Mouse (Mus musculus): ENCODE data around the gene Ttc28. TPM values are rescaled to one million over a fixed set of nuclear protein-coding genes. Genes with fewer than 3 reads are reported as not detected.

The Ttc28 gene
- total and polyA plus RNA-seq, 2 experiments: 0.81 to 0.83 TPM

DNA sequence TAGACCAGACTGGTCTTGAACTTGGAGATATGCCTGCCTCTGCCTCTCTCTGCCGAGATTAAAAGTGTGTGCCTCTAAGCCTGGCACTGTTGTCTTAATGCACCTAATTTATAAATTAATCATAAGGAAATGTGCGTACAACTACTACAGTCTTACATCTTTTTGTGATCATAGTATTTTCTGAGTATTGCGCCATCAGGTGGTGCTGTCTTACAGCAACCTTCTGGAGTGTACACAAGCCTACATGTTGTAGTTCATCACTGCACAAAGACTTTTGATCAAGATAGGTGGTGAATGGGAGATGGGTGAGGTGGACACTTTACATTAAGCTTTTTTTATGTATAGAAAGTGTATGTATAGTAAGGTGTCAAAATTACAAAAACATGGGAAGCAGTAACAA, 45.0 kb downstream of the Ttc28 start:
- Histone ChIP-seq H3K27me3 (ENCODE audit: control insufficient read depth, insufficient read depth, low read length) (no peaks in the 10 kb centered on the region), H3K9ac (ENCODE audit: low read depth, low read length) (no peak overlapping the region), H3K27ac (replicated peaks; ENCODE audit: insufficient read depth, low read depth, low read length) (no peak overlapping the region), H3K4me3 (ENCODE audit: insufficient read depth, low read depth, low read length) (no peak overlapping the region), H3K79me2 (ENCODE audit: control insufficient read depth, insufficient read depth, low read length) (no peaks in the 10 kb centered on the region), H3K36me3 (ENCODE audit: control insufficient read depth, insufficient read depth, low read length) (no peaks in the 10 kb centered on the region), H3K4me1 (ENCODE audit: control insufficient read depth, insufficient read depth, low read length) (no peaks in the 10 kb centered on the region)
- DNase-seq (ENCODE audit: extremely low read depth, low read depth, low spot score): no peak
- WGBS: 88% methylated on average over 3 of the region's 3 CpGs
- TF ChIP-seq CTCF (IDR thresholded peaks at IDR 0.05; ENCODE audit: low read depth, low read length) (no peak), POLR2A (IDR thresholded peaks at IDR 0.05; ENCODE audit: extremely low read depth, insufficient read depth, low read length) (no peak)

GRCm38 (mm10) chr5:110925804-110926203, 46.2 kb downstream of the Ttc28 start:
- no peak for DNase-seq (ENCODE audit: extremely low read depth, low read depth, low spot score)
- Histone ChIP-seq H3K36me3 (ENCODE audit: control insufficient read depth, insufficient read depth, low read length) (no peaks in the 10 kb centered on the region), H3K4me1 (ENCODE audit: control insufficient read depth, insufficient read depth, low read length) (no peaks in the 10 kb centered on the region), H3K27ac (replicated peaks; ENCODE audit: insufficient read depth, low read depth, low read length) (no peak overlapping the region), H3K4me3 (ENCODE audit: insufficient read depth, low read depth, low read length) (no peak overlapping the region), H3K79me2 (ENCODE audit: control insufficient read depth, insufficient read depth, low read length) (no peaks in the 10 kb centered on the region), H3K27me3 (ENCODE audit: control insufficient read depth, insufficient read depth, low read length) (no peaks in the 10 kb centered on the region), H3K9ac (ENCODE audit: low read depth, low read length) (no peak overlapping the region)
- TF ChIP-seq CTCF (IDR thresholded peaks at IDR 0.05; ENCODE audit: low read depth, low read length) (no peak), POLR2A (IDR thresholded peaks at IDR 0.05; ENCODE audit: extremely low read depth, insufficient read depth, low read length) (no peak)
- 88% methylated on average over 5 of the region's 5 CpGs for WGBS

DNA sequence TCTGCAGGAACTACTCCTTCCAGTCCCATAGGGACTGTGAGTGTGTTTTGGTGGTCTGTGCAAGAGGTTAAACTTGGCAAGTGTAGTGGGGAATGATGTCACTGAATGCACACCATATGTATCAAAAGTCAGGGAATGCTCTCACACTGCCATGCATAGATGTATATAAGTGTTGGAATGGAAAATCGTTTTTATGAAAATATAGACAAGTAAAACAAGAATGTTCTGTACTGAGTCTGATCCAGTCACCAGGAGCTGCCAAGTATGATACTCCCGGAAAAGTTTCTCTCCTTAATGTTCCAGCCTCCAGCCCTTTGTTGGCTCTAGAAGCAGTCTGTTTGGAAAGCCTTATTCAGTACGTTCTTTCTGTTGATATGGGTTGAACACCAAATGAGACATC, 48.7 kb downstream of the Ttc28 start:
- Histone ChIP-seq H3K4me1 (ENCODE audit: control insufficient read depth, insufficient read depth, low read length) (no peaks in the 10 kb centered on the region), H3K79me2 (ENCODE audit: control insufficient read depth, insufficient read depth, low read length) (no peaks in the 10 kb centered on the region), H3K4me3 (ENCODE audit: insufficient read depth, low read depth, low read length) (no peak overlapping the region), H3K36me3 (ENCODE audit: control insufficient read depth, insufficient read depth, low read length) (no peaks in the 10 kb centered on the region), H3K27me3 (ENCODE audit: control insufficient read depth, insufficient read depth, low read length) (no peaks in the 10 kb centered on the region), H3K27ac (replicated peaks; ENCODE audit: insufficient read depth, low read depth, low read length) (no peak overlapping the region), H3K9ac (ENCODE audit: low read depth, low read length) (no peak overlapping the region)
- TF ChIP-seq CTCF (IDR thresholded peaks at IDR 0.05; ENCODE audit: low read depth, low read length) (no peak), POLR2A (IDR thresholded peaks at IDR 0.05; ENCODE audit: extremely low read depth, insufficient read depth, low read length) (no peak)
- WGBS: 69% methylated on average over 3 of the region's 3 CpGs
- no peak for DNase-seq (ENCODE audit: extremely low read depth, low read depth, low spot score)

- 88% methylated on average over 4 of the region's 4 CpGs for WGBS
- H3K9ac ChIP-seq (ENCODE audit: low read depth, low read length): no peak overlapping the region
- no peak overlapping the region for H3K4me3 ChIP-seq (ENCODE audit: insufficient read depth, low read depth, low read length)
- H3K27me3 ChIP-seq (ENCODE audit: control insufficient read depth, insufficient read depth, low read length): no peaks in the 10 kb centered on the region
- H3K27ac ChIP-seq (replicated peaks; ENCODE audit: insufficient read depth, low read depth, low read length): no peak overlapping the region
- no peaks in the 10 kb centered on the region for H3K4me1 ChIP-seq (ENCODE audit: control insufficient read depth, insufficient read depth, low read length)
- no peaks in the 10 kb centered on the region for H3K36me3 ChIP-seq (ENCODE audit: control insufficient read depth, insufficient read depth, low read length)
- DNase-seq (ENCODE audit: extremely low read depth, low read depth, low spot score): no peak
- TF ChIP-seq POLR2A (IDR thresholded peaks at IDR 0.05; ENCODE audit: extremely low read depth, insufficient read depth, low read length): no peak
- TF ChIP-seq CTCF (IDR thresholded peaks at IDR 0.05; ENCODE audit: low read depth, low read length): no peak
- no peaks in the 10 kb centered on the region for H3K79me2 ChIP-seq (ENCODE audit: control insufficient read depth, insufficient read depth, low read length)
Observed at GRCm38 (mm10) chr5:110929306-110929705, 49.7 kb downstream of the Ttc28 start.

- Histone ChIP-seq H3K79me2 (ENCODE audit: control insufficient read depth, insufficient read depth, low read length) (no peaks in the 10 kb centered on the region), H3K36me3 (ENCODE audit: control insufficient read depth, insufficient read depth, low read length) (no peaks in the 10 kb centered on the region), H3K27me3 (ENCODE audit: control insufficient read depth, insufficient read depth, low read length) (no peaks in the 10 kb centered on the region), H3K27ac (replicated peaks; ENCODE audit: insufficient read depth, low read depth, low read length) (no peak overlapping the region), H3K4me1 (ENCODE audit: control insufficient read depth, insufficient read depth, low read length) (no peaks in the 10 kb centered on the region), H3K4me3 (ENCODE audit: insufficient read depth, low read depth, low read length) (no peak overlapping the region), H3K9ac (ENCODE audit: low read depth, low read length) (no peak overlapping the region)
- 33% methylated on average over 5 of the region's 5 CpGs for WGBS
- no peak for TF ChIP-seq POLR2A (IDR thresholded peaks at IDR 0.05; ENCODE audit: extremely low read depth, insufficient read depth, low read length)
- TF ChIP-seq CTCF (IDR thresholded peaks at IDR 0.05; ENCODE audit: low read depth, low read length): no peak
- no peak for DNase-seq (ENCODE audit: extremely low read depth, low read depth, low spot score)
Observed at GRCm38 (mm10) chr5:110936606-110937005, 57.0 kb downstream of the Ttc28 start.

DNA sequence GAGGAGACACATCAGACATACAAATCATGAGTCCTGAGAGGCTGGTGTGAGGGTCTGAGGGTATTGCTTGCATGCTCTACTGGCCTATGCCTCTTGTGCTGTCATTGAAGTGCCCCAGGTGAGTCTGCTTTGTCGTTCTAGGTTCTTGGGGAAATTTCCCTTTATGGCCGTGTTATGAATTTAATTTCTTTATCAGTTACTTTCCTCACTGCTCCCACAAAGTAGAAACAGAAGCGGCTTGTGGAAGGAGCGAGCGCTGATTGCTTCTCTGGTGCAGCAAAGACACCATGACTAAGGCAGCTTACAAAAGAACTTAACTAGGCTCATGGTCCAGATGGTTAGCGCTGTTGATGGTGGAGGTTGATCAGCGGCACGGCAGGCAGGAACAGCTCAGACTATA, 64.7 kb downstream of the Ttc28 start:
- Histone ChIP-seq H3K27ac (replicated peaks; ENCODE audit: insufficient read depth, low read depth, low read length) (no peak overlapping the region), H3K4me3 (ENCODE audit: insufficient read depth, low read depth, low read length) (no peak overlapping the region), H3K36me3 (ENCODE audit: control insufficient read depth, insufficient read depth, low read length) (no peaks in the 10 kb centered on the region), H3K79me2 (ENCODE audit: control insufficient read depth, insufficient read depth, low read length) (no peaks in the 10 kb centered on the region), H3K27me3 (ENCODE audit: control insufficient read depth, insufficient read depth, low read length) (no peaks in the 10 kb centered on the region), H3K9ac (ENCODE audit: low read depth, low read length) (no peak overlapping the region), H3K4me1 (ENCODE audit: control insufficient read depth, insufficient read depth, low read length) (no peaks in the 10 kb centered on the region)
- DNase-seq (ENCODE audit: extremely low read depth, low read depth, low spot score): no peak
- no peak for TF ChIP-seq CTCF (IDR thresholded peaks at IDR 0.05; ENCODE audit: low read depth, low read length)
- no peak for TF ChIP-seq POLR2A (IDR thresholded peaks at IDR 0.05; ENCODE audit: extremely low read depth, insufficient read depth, low read length)
- 94% methylated on average over 8 of the region's 8 CpGs for WGBS
